Mouse (Mus musculus): ENCODE results near the gene Cyct.

The Cyct gene

DNA sequence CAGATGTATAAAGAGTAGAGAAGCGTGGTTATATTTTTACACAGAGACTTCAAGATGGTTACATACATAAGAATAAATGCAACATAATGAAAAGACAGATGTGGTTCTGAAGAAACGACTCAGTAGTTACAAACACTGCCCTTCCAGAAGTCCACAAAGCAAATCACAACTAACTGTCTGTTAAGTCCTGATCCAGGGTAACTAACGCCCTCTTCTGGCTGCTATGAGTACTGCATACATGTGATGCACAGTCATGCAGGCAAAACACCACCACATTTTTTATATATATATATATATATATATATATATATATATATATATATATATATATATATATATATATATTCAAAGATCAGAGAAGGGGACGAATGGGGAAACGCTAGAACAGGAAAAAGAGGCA, 25.7 kb downstream of the Cyct start:
- no peak for DNase-seq

DNA sequence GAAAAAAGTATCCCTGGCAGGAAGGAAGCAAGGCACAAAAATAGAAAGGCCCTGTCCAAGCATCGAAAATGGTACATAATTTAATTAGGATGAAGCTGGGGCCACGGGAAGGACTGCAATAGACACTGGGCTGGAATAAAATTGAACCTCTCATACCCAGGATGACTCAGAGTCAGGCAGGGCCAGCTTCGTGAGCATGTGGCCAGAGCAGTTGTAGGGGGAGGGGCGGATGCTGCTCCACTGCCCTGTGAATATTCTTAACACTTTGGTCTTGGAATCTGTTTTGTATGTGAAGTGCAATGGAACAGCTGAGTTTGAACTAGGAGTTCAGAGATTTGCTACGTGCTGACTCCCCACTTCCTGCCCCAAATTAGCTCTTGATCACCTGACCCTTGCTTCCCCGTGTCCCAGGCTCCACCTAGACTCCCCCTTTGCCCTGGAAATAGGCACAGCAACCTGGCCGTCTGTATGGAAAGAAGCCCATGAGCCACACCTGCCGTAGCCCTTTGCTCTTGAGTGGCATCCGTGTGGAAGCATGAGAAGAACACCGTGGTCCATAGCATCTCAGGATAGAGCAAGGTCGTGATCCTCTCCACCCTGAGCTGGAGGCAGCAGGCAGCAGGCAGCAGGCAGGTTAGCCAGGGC, 28.0 kb downstream of the Cyct start:
- DNase-seq, result no peak

DNA sequence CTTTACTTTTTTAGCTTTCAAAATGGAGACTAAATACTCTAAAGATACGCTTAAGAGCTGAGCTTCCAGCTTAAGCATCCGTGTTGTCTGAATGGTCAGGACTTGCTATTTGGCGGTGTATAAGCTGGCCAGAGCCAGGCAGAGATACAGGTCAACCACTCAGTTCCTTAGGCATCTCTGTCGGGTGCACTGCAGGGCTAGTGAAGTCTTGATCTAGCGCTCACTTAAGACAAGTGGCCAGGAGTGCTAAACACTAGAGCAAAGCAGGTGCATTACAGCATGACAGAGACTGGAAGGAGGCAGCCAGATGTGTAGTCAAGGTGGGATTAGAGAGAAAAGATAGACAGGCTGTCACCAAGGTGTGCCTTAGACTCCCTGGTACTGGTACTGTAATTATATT, 30.2 kb downstream of the Cyct start:
- DNase-seq, result no peak

DNA sequence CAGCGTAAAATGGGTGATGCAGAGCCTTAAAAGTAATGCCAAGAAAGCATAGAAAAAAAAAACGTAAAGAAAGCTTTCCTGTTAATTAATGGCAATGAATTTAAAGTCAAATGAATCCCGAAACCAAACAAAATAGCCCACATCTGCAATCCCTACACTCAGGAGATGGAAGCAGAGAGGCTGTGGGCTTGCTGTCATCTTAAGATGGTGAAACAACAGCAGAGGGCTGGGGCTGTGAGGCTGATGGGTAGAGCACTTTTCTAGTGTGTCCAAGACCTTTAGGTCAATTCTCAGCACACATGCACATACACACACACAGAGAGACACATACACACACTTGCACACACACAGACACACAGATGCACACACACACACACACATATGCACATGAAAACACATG, 34.1 kb downstream of the Cyct start:
- no peak for DNase-seq

DNA sequence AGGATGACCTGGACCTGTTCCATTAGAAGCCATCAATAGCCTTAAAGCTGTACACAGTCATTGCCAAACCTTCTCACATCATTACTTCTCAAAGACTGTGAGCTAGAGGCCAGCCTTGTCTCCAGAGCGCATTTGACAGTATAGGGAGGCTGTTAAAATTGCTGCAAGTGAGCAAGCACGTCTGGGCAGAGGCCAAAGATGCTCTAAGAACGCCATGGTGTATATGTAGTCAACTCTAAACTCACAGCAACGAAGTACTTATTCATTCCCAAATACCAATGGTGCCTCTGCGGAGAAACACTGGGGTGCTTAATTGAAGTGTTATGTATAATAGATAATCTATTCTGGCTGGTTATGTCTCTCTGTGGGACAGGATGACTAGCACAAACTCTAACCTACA, 35.8 kb downstream of the Cyct start:
- DNase-seq, result no peak

DNA sequence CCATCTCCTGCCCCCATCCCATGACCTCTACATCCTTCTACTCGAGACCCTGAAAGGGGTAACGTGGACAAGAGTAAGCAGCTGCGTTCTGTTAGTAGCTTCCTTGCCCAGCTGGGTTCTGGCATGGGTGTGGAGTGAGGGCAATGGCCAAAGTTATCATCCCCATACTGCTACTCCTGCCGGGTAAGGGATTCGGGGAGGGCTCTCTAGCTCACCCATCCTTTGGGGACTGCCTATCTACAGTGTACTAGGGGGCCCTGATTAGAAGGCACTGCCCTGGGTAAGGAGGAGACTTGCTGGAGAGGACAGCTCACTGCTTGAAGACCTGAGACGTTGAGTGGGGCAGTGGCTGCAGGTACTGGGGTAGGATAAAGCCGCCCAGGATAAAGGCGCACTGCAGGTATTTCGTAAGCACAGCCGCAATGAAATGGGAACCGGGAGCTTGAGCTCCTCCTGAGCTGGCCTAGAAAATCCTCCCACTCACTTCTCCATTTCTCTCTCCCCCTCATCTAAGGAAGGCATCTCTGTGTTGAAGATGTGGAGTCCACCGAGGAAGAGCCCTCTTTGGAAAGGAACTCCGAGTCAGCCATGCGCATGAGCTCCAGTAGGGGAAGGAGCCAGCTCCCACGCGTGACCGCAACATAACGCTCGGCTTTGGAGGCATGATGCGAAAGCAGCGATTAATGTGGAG, 36.9 kb downstream of the Cyct start:
- peak; percentile 13 to 32 for DNase-seq

DNA sequence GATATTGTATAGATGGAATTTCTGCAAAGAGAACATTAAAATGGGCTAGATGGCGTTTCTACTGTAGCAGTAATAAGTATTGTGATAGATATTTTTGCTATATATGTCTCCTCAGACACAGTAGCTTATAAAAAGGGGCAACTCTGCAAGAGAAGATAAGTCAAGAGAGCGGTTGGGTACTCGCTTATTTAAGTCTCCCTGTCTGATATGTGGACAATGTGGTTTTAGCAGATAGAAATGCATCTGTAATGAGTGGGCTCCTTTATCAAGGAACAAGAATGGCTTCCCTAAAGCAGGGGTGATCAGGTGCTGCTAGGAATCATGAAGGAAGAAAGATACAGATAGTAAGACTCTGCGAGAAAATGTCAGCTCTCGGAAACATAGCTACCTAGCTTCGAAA, 39.9 kb downstream of the Cyct start:
- no peak for DNase-seq

DNA sequence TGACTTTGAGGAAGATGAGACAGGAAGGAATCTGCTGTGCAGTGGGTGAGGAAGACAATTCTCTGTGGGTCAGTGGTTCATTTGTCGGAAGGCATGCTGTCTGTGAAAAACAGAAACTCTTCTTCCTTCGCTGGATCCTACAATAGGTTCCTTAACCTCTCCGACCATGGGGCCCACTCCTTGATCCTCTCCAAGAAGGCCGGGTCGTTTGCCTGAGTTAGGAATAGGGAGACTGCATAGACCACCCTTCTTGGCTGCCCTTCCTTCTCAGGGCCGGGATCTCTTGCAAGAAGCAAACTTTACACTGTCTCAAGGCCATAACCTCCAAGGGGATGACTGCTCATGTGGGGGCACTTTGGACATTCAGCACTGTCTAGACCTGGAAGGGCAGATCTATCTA, 41.0 kb downstream of the Cyct start:
- DNase-seq, result no peak

All from kidney, postnatal 4 days (tissue).